Mouse (Mus musculus) heart, postnatal 0 days (tissue): ENCODE measurements around the gene Ncam2. TPM values are rescaled to one million over a fixed set of nuclear protein-coding genes. Genes with fewer than 3 reads are reported as not detected.

Source experiments
- ATAC-seq: fragments of 200-750 bp; cut with Nextera tagmentation; 2 replicates; pipeline ENCODE4 v1.8.0; 2017; ENCODE audit warnings: low read depth, moderate number of reproducible peaks, moderate library complexity; ENCODE audit not compliant: insufficient read depth
- DNase-seq: peaks from one replicate; pipeline ENCODE4 v3.0.0-alpha.2; 2016; ENCODE audit warnings: low spot score
- H3K27ac ChIP-seq: fragments of 300-500 bp; sonication (generic); 2 replicates; pipeline ENCODE4 v1.5.1; 2014; ENCODE audit warnings: low read depth, mild to moderate bottlenecking
- H3K27me3 ChIP-seq: fragments of 300-500 bp; sonication (generic); 2 replicates; pipeline ENCODE4 v1.6.1; 2014; ENCODE audit warnings: low read length, mixed read lengths; ENCODE audit not compliant: control insufficient read depth, insufficient read depth
- H3K36me3 ChIP-seq: fragments of 300-500 bp; sonication (generic); replicated peaks from 2 replicates; pipeline ENCODE4 v1.6.1; 2014; ENCODE audit warnings: low read length, mixed read lengths; ENCODE audit not compliant: control insufficient read depth, insufficient read depth
- H3K4me1 ChIP-seq: fragments of 300-500 bp; sonication (generic); 2 replicates; pipeline ENCODE4 v1.6.1; 2014; ENCODE audit warnings: antibody characterized with exemption; ENCODE audit not compliant: control insufficient read depth, insufficient read depth
- H3K4me2 ChIP-seq: fragments of 300-500 bp; sonication (generic); 2 replicates; pipeline ENCODE4 v1.6.1; 2014; ENCODE audit warnings: low read depth, mild to moderate bottlenecking, low read length, moderate library complexity
- H3K4me3 ChIP-seq: fragments of 300-500 bp; sonication (generic); 2 replicates; pipeline ENCODE4 v1.5.1; 2014; ENCODE audit warnings: low read depth, low read length
- H3K9ac ChIP-seq: fragments of 300-500 bp; sonication (generic); replicated peaks from 2 replicates; pipeline ENCODE4 v1.6.1; 2014; ENCODE audit warnings: low read depth, low read length, mixed read lengths
- H3K9me3 ChIP-seq: fragments of 300-500 bp; sonication (generic); replicated peaks from 2 replicates; pipeline ENCODE4 v1.6.1; 2016; ENCODE audit warnings: low read length; ENCODE audit not compliant: control insufficient read depth
- CTCF ChIP-seq: IDR thresholded peaks from 2 replicates; pipeline ENCODE4 v1.5.1; 2016; ENCODE audit warnings: antibody characterized with exemption, control low read depth, low read depth
- EP300 ChIP-seq: IDR thresholded peaks from 2 replicates; pipeline ENCODE4 v1.6.1; 2016; ENCODE audit warnings: antibody characterized with exemption, low read depth
- WGBS: fragments of 180-500 bp; shearing (Covaris S2); extraction: QIAGEN DNeasy Blood & Tissue Kit; methylation state at CpG from one replicate; pipeline ENCODE4 v1.1.7; 2014; 5-methylcytosine and 5-hydroxymethylcytosine counted together
- polyA plus RNA-seq: library from polyadenylated mRNA; unstranded; fragments of >200 nt; fragmentation: Nextera tagmentation; extraction: Ambion mirVana; gene quantifications from 2 replicates; pipeline ENCODE4 v1.2.1, GENCODE M21; 2015
- total RNA-seq: library from RNA; depleted of rRNA; stranded (reverse); fragments of >200 nt; gene quantifications from 2 replicates; pipeline ENCODE4 v1.2.3, GENCODE M21; 2014; ENCODE audit warnings: low replicate concordance; rRNA removed

Ncam2 gene
- 0.23 TPM in 1 of 2 replicates, not detected in the other for total RNA-seq
- 0.04 and 0.07 TPM in 2 replicates for polyA plus RNA-seq

DNA sequence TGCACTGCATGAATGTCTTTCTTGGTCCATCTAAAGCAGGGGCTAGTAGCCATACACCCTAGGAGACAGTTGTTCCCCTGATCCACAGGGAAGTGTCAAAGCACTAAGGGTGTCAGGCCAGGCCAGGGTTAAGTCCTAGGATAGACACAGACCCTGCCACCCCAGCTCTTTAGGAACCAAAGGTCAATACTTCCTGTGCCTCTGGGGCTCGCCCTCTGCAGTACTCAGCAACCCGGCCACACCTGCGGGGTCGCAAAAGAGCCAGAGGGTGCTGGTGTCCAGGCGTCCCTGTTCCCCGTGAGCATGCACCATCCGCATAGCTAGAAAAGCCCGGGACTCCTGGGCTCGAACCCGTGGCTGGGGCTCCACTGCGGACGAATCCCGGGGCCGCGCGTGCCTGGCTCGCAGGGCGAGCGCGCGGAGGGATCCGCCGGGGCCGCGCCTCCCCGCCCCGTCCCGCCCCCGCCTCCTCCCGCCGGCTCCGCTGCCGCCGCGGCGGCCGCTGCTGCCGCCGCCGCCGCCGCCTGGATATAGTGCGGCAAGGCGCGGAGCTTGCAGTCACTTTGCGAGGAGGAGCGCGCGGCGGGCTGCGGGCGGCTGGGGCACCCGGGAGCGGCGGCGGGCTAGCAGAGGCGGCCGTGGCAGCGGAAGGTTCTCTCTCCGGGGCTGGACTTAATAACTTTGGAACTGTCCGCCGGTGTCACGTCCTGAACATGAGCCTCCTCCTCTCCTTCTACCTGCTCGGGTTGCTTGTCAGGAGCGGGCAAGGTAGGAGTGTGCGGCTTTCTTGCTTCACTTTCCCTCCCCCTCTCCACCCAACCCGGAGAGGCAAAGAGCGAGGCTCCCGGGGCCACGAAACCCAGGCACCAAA lies at the start of gene Ncam2:
Gene Ncam2 (plus strand): TSS at position 497 of the 871 bp plus-strand sequence.
- Histone ChIP-seq H3K9me3 (no peaks in the 10 kb centered on the region), H3K9ac (peak within 1 kb of the TSS; percentile 24; the same call in 1 of the 2 replicates), H3K4me3 (peak within 1 kb of the TSS; percentile 60), H3K27me3 (0 out of 2 replicates have a peak, but pooled peaks cover 6% of the 10 kb centered on the region), H3K4me1 (0 out of 2 replicates have a peak, but pooled peaks cover 4% of the 10 kb centered on the region), H3K27ac (no peak within 1 kb of the TSS), H3K36me3 (no peaks in the 10 kb centered on the region), H3K4me2 (peak within 1 kb of the TSS; percentile 89)
- DNase-seq (peak; percentile 71), ATAC-seq (peak; percentile 76)
- 0% methylated on average over 38 of the region's 70 CpGs for WGBS
- TF ChIP-seq CTCF: no peak
- TF ChIP-seq EP300: no peak

DNA sequence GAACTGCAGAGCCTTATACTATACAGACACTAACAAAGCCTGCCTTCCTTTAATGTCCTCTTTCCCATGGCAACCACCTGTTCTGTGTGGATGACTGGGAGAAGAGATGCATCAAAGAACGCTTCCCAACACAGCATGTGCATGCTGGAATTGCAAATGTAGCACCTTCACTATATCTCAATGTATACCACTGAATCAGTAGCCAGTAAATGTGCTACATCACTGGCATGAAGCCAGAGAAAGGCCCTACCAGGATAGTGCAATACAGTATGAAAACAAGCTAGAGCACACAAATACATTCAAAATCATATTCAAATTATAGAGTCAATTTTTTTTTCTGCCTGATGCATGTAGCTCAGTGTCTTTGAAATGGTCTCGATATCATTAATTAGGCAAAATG lies 29.7 kb upstream of the Ncam2 start:
- Histone ChIP-seq H3K4me2 (no peak overlapping the region), H3K9me3 (no peaks in the 10 kb centered on the region), H3K4me1 (no peaks in the 10 kb centered on the region), H3K9ac (no peak overlapping the region), H3K36me3 (no peaks in the 10 kb centered on the region), H3K27me3 (no peaks in the 10 kb centered on the region), H3K4me3 (no peak overlapping the region), H3K27ac (no peak overlapping the region)
- no peak for ATAC-seq
- DNase-seq: no peak
- 70% methylated on average over 2 of the region's 2 CpGs for WGBS
- TF ChIP-seq EP300: no peak
- no peak for TF ChIP-seq CTCF

DNA sequence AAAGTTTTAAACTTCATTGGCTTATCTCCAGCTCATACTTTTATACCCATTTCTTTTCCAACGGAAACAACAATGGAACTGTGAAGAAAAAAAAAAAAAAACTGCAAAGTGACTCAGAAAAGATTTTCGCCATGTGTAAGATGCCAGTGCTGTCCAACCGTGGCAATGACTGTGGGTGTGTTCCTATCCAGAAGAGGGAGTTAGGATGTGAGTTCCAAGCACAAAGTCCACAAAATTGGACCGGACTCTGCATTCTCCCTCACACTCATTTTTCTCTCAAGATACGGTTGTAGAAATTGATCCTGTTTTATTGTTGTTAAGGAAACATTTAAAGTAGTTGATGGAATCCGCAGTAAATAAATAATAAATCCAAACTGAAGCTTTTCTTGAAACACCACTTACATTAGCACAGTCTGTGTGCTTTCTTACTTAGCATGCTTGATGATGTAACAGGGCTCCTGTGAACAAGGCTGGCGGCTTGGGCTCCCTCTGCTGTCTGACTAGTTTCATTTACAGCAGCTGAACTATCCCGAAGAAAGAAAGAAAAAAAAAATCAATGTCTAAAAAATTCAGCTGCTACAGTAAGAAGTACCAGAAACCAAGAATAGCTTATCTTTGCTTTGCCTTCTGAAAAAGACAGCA lies 25.1 kb upstream of the Ncam2 start:
- ATAC-seq (no peak), DNase-seq (peak; percentile 25)
- Histone ChIP-seq H3K4me3 (no peak overlapping the region), H3K9me3 (no peaks in the 10 kb centered on the region), H3K9ac (no peak overlapping the region), H3K36me3 (no peaks in the 10 kb centered on the region), H3K4me2 (no peak overlapping the region), H3K27ac (no peak overlapping the region), H3K27me3 (no peaks in the 10 kb centered on the region), H3K4me1 (no peaks in the 10 kb centered on the region)
- TF ChIP-seq CTCF (peak; percentile 61), EP300 (no peak)
- WGBS: 46% methylated on average over 8 of the region's 8 CpGs

GRCm38 (mm10) chr16:81179801-81180200 lies 20.7 kb upstream of the Ncam2 start:
- Histone ChIP-seq H3K9me3 (no peaks in the 10 kb centered on the region), H3K9ac (no peak overlapping the region), H3K36me3 (no peaks in the 10 kb centered on the region), H3K27me3 (no peaks in the 10 kb centered on the region), H3K27ac (no peak overlapping the region), H3K4me2 (no peak overlapping the region), H3K4me3 (no peak overlapping the region), H3K4me1 (no peaks in the 10 kb centered on the region)
- no peak for TF ChIP-seq CTCF
- TF ChIP-seq EP300: no peak
- DNase-seq (no peak), ATAC-seq (no peak)
- 79% methylated on average over 5 of the region's 5 CpGs for WGBS

GRCm38 (mm10) chr16:81187579-81188179 lies 12.8 kb upstream of the Ncam2 start:
- no peak overlapping the region for H3K27ac ChIP-seq
- no peak for ATAC-seq
- H3K36me3 ChIP-seq: no peaks in the 10 kb centered on the region
- DNase-seq: no peak
- H3K9ac ChIP-seq: no peak overlapping the region
- no peak overlapping the region for H3K4me3 ChIP-seq
- no peak overlapping the region for H3K4me2 ChIP-seq
- H3K27me3 ChIP-seq: no peaks in the 10 kb centered on the region
- no peaks in the 10 kb centered on the region for H3K4me1 ChIP-seq
- WGBS: 68% methylated on average over 16 of the region's 16 CpGs
- no peaks in the 10 kb centered on the region for H3K9me3 ChIP-seq
- TF ChIP-seq EP300 (no peak), CTCF (no peak)
